Mouse (Mus musculus): ENCODE results near the gene Krtap4-13.
"Not testable (repeated sequence)": the region's sequence is repeated elsewhere in the genome, so short reads cannot be mapped to it uniquely, and the experiment has no call there.

Gene Krtap4-13

DNA sequence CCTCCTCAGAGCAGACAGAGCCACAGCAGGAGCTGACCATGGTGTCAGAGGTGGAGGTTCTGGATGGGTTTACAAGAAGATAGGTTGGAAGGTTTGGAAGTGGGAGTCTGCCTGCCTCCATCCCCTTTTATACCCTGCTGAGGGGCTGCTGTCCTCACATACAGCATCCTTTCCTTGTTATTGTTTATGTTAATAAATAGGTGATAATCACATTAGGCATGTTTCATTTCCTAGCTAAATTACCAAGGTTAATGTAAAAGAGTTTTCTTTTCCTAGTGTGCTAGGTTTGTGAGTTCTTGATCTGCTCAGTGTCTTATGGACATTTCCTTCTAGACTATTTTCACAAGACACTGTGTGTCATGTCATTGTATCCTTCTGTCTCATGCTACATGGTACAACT, at the start of gene Krtap4-13:
Gene Krtap4-13 (minus strand): TSS at position 101 of the 400 bp plus-strand sequence.
- not testable (repeated sequence) for DNase-seq (ENCODE audit: low read depth, low spot score)

GRCm38 (mm10) chr11:99858761-99859160, 49.1 kb upstream of the Krtap4-13 start:
- DNase-seq (ENCODE audit: low read depth, low spot score): no peak

GRCm38 (mm10) chr11:99857617-99858016, 47.9 kb upstream of the Krtap4-13 start, which contains the start of gene Gm11568:
Gene Gm11568, plus strand, starts transcription at chr11:99857917.
- no peak for DNase-seq (ENCODE audit: low read depth, low spot score)

DNA sequence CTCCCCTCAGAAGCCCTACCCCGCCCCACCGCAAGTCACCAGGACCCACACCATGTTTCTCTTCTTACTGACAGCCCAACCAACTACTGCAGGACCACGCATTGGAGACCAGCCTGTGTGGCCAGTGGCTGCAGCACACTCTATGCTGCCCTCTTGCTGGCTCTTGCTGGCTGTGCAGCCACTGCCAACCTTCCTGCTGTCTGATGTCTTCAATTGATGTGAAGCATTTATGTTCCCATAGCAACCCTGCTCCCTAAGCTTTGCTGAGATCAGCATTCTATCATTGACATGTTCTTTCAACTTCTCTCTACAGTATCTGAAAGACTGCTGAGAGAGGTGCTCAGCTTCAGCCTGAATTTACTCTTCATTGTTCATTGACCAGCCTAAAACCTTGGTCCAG, 44.4 kb upstream of the Krtap4-13 start:
- peak; percentile 22 for DNase-seq (ENCODE audit: low read depth, low spot score)

GRCm38 (mm10) chr11:99851508-99851907, 41.8 kb upstream of the Krtap4-13 start, which contains the start of gene Krtap4-16:
Gene Krtap4-16, minus strand, starts transcription at chr11:99851608.
- DNase-seq (ENCODE audit: low read depth, low spot score): no peak

GRCm38 (mm10) chr11:99846746-99847145, 37.1 kb upstream of the Krtap4-13 start:
- DNase-seq (ENCODE audit: low read depth, low spot score): no peak

- DNase-seq (ENCODE audit: low read depth, low spot score): no peak
Observed at GRCm38 (mm10) chr11:99842185-99842584, 32.5 kb upstream of the Krtap4-13 start.

DNA sequence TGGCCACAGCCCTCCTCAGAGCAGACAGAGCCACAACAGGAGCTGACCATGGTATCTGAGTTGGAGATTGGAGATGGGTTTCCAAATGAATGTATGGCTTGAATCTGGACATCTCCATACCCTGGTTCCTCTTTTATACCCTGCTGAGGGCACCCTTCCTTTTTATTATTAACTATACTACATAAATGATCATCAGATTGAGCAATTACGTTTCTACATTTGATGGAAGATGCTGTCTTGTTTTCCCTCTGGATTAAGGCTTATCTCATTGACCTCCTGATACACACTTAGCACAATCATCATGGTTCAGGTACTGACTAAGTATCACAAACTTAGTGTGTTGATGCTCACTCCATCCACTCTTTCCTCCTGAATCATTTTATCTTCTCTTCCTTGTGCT, 28.3 kb upstream of the Krtap4-13 start, which contains the start of gene 2300003K06Rik:
Gene 2300003K06Rik (minus strand): TSS at position 101 of the 400 bp plus-strand sequence.
- DNase-seq (ENCODE audit: low read depth, low spot score): no peak

DNA sequence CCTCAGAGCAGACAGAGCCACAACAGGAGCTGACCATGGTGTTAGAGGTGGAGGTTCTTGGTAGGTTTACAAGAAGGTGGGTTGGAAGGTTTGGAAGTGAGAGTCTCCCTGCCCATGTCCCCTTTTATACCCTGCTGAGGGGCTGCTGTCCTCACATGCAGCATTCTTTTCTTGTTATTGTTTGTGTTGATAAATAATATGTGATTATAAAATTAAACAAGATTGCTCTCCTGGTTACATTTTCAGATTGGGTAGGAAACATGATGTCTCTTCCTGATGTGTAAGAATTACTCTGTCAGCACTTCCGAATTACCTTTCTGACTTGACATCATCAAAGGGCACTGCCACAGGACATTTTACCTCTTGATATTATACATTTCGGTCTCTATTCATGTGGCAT, 5.9 kb upstream of the Krtap4-13 start, which contains the start of gene Gm11564:
Gene Gm11564 (minus strand): TSS at position 101 of the 400 bp plus-strand sequence.
- DNase-seq (ENCODE audit: low read depth, low spot score): not testable (repeated sequence)

GRCm38 (mm10) chr11:99804346-99804745, 5.3 kb downstream of the Krtap4-13 start, which contains the start of gene Gm11554:
Gene Gm11554, minus strand, starts transcription at chr11:99804446.
- not testable (repeated sequence) for DNase-seq (ENCODE audit: low read depth, low spot score)

GRCm38 (mm10) chr11:99798832-99799231, 10.9 kb downstream of the Krtap4-13 start, which contains the start of gene Gm11569:
Gene Gm11569, minus strand, starts transcription at chr11:99798932.
- DNase-seq (ENCODE audit: low read depth, low spot score): not testable (repeated sequence)

DNA sequence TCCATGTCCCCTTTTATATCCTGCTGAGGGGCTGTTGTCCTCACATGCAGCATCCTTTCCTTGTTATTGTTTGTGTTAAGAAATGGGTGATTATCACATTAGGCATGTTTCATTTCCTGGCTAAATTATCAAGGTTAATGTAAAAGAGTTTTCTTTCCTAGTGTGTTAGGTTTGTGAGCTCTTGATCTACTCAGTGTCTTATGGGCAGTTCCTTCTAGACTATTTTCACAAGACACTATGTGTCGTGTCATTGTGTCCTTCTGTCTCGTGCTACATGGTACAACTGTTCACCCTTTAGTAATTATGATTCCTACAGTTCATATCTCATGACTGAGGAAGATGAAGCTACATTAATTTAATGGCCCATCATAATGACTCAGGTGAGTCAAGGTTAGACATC, 16.3 kb downstream of the Krtap4-13 start, which contains the start of gene Gm11596:
Gene Gm11596 (minus strand): TSS at position 101 of the 400 bp plus-strand sequence.
- no peak for DNase-seq (ENCODE audit: low read depth, low spot score)

DNA sequence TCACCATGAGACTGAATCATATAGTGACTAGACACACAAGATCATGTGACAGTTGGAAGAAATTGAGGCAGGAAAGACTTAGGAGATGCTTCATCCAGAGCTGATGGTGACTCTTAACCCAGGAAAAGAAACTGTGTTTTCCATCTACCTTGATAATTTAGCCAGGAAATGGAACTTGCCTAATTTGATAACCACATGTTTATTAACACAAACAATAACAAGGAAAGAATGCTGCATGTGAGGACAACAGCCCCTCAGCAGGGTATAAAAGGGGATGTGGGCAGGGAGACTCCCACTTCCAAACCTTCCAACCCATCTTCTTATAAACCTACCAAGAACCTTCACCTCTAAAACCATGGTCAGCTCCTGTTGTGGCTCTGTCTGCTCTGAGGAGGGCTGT, 24.8 kb downstream of the Krtap4-13 start, which contains the start of gene Krtap4-9:
Gene Krtap4-9 (plus strand): TSS at position 301 of the 400 bp plus-strand sequence.
- not testable (repeated sequence) for DNase-seq (ENCODE audit: low read depth, low spot score)

DNA sequence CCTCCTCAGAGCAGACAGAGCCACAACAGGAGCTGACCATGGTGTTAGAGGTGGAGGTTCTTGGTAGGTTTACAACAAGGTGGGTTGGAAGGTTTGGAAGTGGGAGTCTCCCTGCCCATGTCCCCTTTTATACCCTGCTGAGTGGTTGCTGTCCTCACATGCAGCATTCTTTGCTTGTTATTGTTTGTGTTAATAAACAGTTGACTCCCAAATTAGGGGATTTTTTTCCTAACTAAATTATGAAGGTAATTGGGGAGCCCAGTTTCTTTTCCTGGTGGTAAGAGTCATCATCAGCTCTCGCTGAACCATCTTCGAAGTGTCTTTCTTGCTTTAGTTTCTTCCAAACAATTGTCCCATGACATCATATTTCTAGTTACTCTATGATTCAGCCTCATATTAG, 29.1 kb downstream of the Krtap4-13 start, which contains the start of gene Krtap4-8:
Gene Krtap4-8 (minus strand): TSS at position 101 of the 400 bp plus-strand sequence.
- DNase-seq (ENCODE audit: low read depth, low spot score): no peak

DNA sequence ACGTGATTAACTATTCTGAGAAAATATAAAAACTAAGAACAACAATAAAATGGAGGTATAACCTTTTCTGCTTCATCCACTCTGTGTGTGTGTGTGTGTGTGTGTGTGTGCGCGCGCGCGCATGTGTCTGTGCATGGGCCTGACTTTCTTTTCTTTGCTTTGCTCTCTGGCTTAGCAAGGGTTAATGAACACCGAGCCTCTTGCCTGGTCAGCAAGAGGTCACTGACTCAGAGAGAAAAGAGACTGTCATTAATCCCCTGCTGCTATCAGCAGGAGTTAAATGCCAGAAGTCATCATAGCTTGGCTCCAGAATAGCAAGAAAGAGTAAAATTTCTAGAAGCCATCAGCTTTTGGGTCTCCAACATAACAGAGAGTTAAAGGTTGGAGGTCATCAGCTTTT, 31.3 kb downstream of the Krtap4-13 start:
- peak; percentile 47 for DNase-seq (ENCODE audit: low read depth, low spot score)

- not testable (repeated sequence) for DNase-seq (ENCODE audit: low read depth, low spot score)
Observed at GRCm38 (mm10) chr11:99772813-99773212, 36.9 kb downstream of the Krtap4-13 start, which contains the start of gene Gm11595. Gene Gm11595, minus strand, starts transcription at chr11:99772913.

DNA sequence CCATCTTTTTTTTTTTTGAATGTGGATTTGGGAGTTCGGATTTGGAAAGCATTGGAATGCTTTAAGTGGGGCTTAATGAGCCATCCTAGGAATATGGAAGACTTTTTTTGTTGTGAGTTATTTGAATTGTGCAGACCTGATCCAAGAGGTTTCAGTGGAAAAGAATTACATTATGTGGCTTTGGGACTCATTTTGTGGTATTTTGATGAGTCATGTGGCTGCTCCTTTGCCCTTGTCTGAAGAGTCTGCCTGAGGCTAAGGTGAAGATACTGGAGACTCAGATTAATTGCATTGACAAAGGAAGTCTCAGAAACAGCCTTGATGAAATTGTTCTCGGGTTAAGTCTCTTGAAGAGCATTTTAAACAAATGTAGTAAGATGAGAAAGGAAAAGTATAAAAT, 41.3 kb downstream of the Krtap4-13 start:
- DNase-seq (ENCODE audit: low read depth, low spot score): no peak
